Mouse (Mus musculus) neural tube, embryonic 13.5 days (tissue): ENCODE results near the gene Fam241b. TPM values are rescaled to one million over a fixed set of nuclear protein-coding genes. Genes with fewer than 3 reads are reported as not detected.

ENCODE experiments used
- ATAC-seq: fragments of 200-750 bp; cut with Nextera tagmentation; 2 replicates; pipeline ENCODE4 v1.8.0; 2017; ENCODE audit warnings: low read depth, mild to moderate bottlenecking, moderate TSS enrichment, moderate library complexity
- H3K27ac ChIP-seq: fragments of 300-500 bp; sonication (generic); replicated peaks from 2 replicates; pipeline ENCODE4 v1.5.1; 2015; ENCODE audit warnings: moderate library complexity, mild to moderate bottlenecking, inconsistent platforms
- H3K27me3 ChIP-seq: fragments of 300-500 bp; sonication (generic); 2 replicates; pipeline ENCODE4 v1.6.1; 2015; ENCODE audit warnings: mild to moderate bottlenecking, inconsistent platforms
- H3K36me3 ChIP-seq: fragments of 300-500 bp; sonication (generic); 2 replicates; pipeline ENCODE4 v1.6.1; 2015; ENCODE audit warnings: mild to moderate bottlenecking, inconsistent platforms
- H3K4me1 ChIP-seq: fragments of 300-500 bp; sonication (generic); replicated peaks from 2 replicates; pipeline ENCODE4 v1.6.1; 2015; ENCODE audit warnings: inconsistent platforms
- H3K4me2 ChIP-seq: fragments of 300-500 bp; sonication (generic); 2 replicates; pipeline ENCODE4 v1.6.1; 2015; ENCODE audit warnings: inconsistent platforms, mild to moderate bottlenecking, moderate library complexity
- H3K4me3 ChIP-seq: fragments of 300-500 bp; sonication (generic); 2 replicates; pipeline ENCODE4 v1.5.1; 2015; ENCODE audit warnings: mild to moderate bottlenecking, inconsistent platforms
- H3K9ac ChIP-seq: fragments of 300-500 bp; sonication (generic); 2 replicates; pipeline ENCODE4 v1.6.1; 2015; ENCODE audit warnings: moderate library complexity, mild to moderate bottlenecking, inconsistent platforms
- H3K9me3 ChIP-seq: fragments of 300-500 bp; sonication (generic); 2 replicates; pipeline ENCODE4 v1.6.1; 2016; ENCODE audit warnings: inconsistent platforms
- WGBS: fragments of 180-500 bp; shearing (Covaris S2); methylation state at CpG from one replicate; pipeline ENCODE4 v1.1.7; 2015; 5-methylcytosine and 5-hydroxymethylcytosine counted together
- polyA plus RNA-seq: library from polyadenylated mRNA; unstranded; fragments of >200 nt; fragmentation: Nextera tagmentation; extraction: Ambion mirVana; gene quantifications from 2 replicates; pipeline ENCODE4 v1.2.1, GENCODE M21; 2015

Fam241b gene
- polyA plus RNA-seq, 1 experiment from 2014 or later, result 93.1 TPM

DNA sequence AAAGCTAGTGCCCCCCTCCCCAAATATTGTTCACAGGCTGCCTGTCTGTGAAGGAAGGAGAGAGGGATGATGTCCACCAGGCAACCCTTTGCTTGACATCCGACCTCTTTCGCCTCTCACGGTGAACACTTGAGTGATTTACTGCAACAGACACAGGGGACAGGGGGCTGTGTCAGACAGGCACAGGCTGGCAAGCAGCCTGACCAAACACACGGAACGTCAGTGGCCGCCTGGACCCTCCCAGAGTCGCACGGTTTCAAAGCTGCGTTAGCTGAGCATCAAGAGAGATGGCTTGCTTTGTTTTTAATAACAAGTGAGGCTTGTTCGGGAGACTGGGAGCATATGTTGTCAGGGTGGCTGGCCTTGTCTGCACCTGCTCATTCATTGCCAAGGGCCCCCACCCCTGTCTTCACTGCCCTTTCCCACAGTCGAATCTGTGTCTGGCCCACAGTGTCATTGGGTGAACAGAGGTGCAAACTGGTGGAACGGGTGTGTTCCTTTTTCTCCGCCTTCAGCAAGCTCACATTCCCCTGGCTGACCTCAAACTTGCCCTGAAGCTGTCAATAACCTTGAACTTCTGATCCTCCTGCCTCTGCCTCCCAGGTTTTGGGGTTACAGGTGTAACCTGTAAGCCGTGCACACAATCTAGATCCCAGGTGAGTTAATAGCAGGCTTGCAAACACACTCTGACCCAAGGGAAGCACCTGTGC is 82.6 kb downstream of the Fam241b start:
- H3K4me2 ChIP-seq, result 0 out of 2 replicates have a peak overlapping the region, but pooled peaks have one; percentile 3
- peaks cover 39% of the 10 kb centered on the region for H3K4me1 ChIP-seq
- no peak overlapping the region for H3K4me3 ChIP-seq
- WGBS, result 24% methylated on average over 14 of the region's 14 CpGs
- no peaks in the 10 kb centered on the region for H3K36me3 ChIP-seq
- peaks cover 2% of the 10 kb centered on the region; the same call in 1 of the 2 replicates for H3K27me3 ChIP-seq
- no peaks in the 10 kb centered on the region for H3K9me3 ChIP-seq
- ATAC-seq, result peak; percentile 62
- peak overlapping the region; percentile 49; the same call in 1 of the 2 replicates for H3K9ac ChIP-seq
- peak overlapping the region; percentile 28; the same call in 1 of the 2 replicates for H3K27ac ChIP-seq

- Histone ChIP-seq H3K27ac (peak overlapping the region; percentile 52; the same call in 1 of the 2 replicates), H3K36me3 (no peaks in the 10 kb centered on the region), H3K4me2 (0 out of 2 replicates have a peak overlapping the region, but pooled peaks have one; percentile 3), H3K9ac (peak overlapping the region; percentile 49; the same call in 1 of the 2 replicates), H3K4me3 (no peak overlapping the region), H3K9me3 (no peaks in the 10 kb centered on the region), H3K27me3 (peaks cover 2% of the 10 kb centered on the region; the same call in 1 of the 2 replicates), H3K4me1 (peaks cover 44% of the 10 kb centered on the region)
- no peak for ATAC-seq
- 40% methylated on average over 16 of the region's 16 CpGs for WGBS
Observed at GRCm38 (mm10) chr10:62060224-62060913, 83.4 kb downstream of the Fam241b start.

- Histone ChIP-seq H3K9ac (0 out of 2 replicates have a peak overlapping the region, but pooled peaks have one; percentile 12), H3K4me2 (0 out of 2 replicates have a peak overlapping the region, but pooled peaks have one; percentile 7)
- ATAC-seq, result peak; percentile 49; the same call in 1 of the 2 replicates
Observed at GRCm38 (mm10) chr10:62058508-62059375, 85.0 kb downstream of the Fam241b start.

More at GRCm38 (mm10) chr10:62058508-62059375, 85.0 kb downstream of the Fam241b start:
- H3K36me3 ChIP-seq, result no peaks in the 10 kb centered on the region
- 26% methylated on average over 13 of the region's 13 CpGs for WGBS
- no peaks in the 10 kb centered on the region; the same call in 1 of the 2 replicates for H3K27me3 ChIP-seq
- no peak overlapping the region for H3K4me3 ChIP-seq
- H3K4me1 ChIP-seq, result peaks cover 44% of the 10 kb centered on the region
- peak overlapping the region; percentile 28; the same call in 1 of the 2 replicates for H3K27ac ChIP-seq
- H3K9me3 ChIP-seq, result no peaks in the 10 kb centered on the region

Other genes with a start within 250 kb of the Fam241b start
- gene Col13a1, start 164.8 kb downstream of the Fam241b start, polyA plus RNA-seq, result 2.8 and 3.2 TPM in 2 replicates
- 2.7 TPM in 2 replicates for gene Neurog3, start 10.8 kb downstream of the Fam241b start, polyA plus RNA-seq
- 19.5 and 22.2 TPM in 2 replicates for gene Tspan15, start 87.3 kb upstream of the Fam241b start, polyA plus RNA-seq
- 0.25 TPM in 1 of 2 replicates, not detected in the other for gene Tacr2, start 108.5 kb upstream of the Fam241b start, polyA plus RNA-seq
- 96.0 and 103 TPM in 2 replicates for gene Hk1, start 236.0 kb upstream of the Fam241b start, polyA plus RNA-seq